Mouse (Mus musculus) bone marrow, adult 2 months (tissue): ENCODE results near the gene Pml.

ENCODE experiments used
- CTCF ChIP-seq: fragments of 200-500 bp; IDR thresholded peaks from 2 replicates; pipeline ENCODE4 v1.5.1; 2011; ENCODE audit warnings: low read length, control low read depth; ENCODE audit not compliant: control insufficient read depth, insufficient read depth
- POLR2A ChIP-seq: fragments of 200-500 bp; IDR thresholded peaks from 2 replicates; pipeline ENCODE4 v1.6.1; 2011; ENCODE audit warnings: low read depth, mild to moderate bottlenecking, control low read depth, low read length, borderline replicate concordance; ENCODE audit not compliant: control insufficient read depth

DNA sequence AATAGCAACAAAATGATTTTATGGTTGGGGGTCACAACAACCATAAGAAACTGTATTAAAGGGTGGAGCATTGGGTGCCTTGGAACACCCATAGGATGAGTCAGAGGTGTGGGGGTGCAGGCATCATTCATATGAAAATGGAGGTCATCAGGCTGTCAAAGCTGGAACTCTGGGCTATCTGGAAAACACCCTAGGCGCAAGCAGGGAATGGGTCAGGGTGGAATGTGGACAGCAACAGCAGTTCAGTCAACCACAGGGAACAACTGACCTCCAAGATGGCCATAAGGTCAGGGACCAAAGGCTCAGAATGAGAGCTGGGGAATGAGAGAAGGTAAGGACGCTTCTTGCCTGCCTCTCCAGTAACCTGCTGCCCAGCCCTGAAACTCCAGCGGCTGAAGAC is 31.0 kb downstream of the Pml start:
- TF ChIP-seq CTCF = no peak
- TF ChIP-seq POLR2A = no peak
